Mouse (Mus musculus): ENCODE measurements around the gene Ccdc162.

The Ccdc162 gene

GRCm38 (mm10) chr10:41632062-41632461 lies 84.4 kb downstream of the Ccdc162 start:
- no peak for DNase-seq

GRCm38 (mm10) chr10:41626996-41627395 lies 89.4 kb downstream of the Ccdc162 start:
- no peak for DNase-seq

GRCm38 (mm10) chr10:41619988-41620387 lies 96.4 kb downstream of the Ccdc162 start:
- DNase-seq: no peak

- no peak for DNase-seq
Measured at GRCm38 (mm10) chr10:41615487-41615886, 100.9 kb downstream of the Ccdc162 start.

- DNase-seq: peak in 1 of 2 experiments; percentile 73
Measured at GRCm38 (mm10) chr10:41611941-41612340, 104.5 kb downstream of the Ccdc162 start.

GRCm38 (mm10) chr10:41609475-41609874 lies 107.0 kb downstream of the Ccdc162 start:
- DNase-seq: peak; percentile 61 to 63

GRCm38 (mm10) chr10:41608485-41608884 lies 107.9 kb downstream of the Ccdc162 start:
- DNase-seq: no peak

GRCm38 (mm10) chr10:41602667-41603066 lies 113.8 kb downstream of the Ccdc162 start:
- no peak for DNase-seq

GRCm38 (mm10) chr10:41601898-41602545 lies 114.4 kb downstream of the Ccdc162 start:
- DNase-seq: no peak

GRCm38 (mm10) chr10:41601302-41601701 lies 115.1 kb downstream of the Ccdc162 start:
- DNase-seq: no peak

GRCm38 (mm10) chr10:41599051-41599450 lies 117.4 kb downstream of the Ccdc162 start:
- peak; percentile 35 to 50 for DNase-seq

GRCm38 (mm10) chr10:41598221-41598620 lies 118.2 kb downstream of the Ccdc162 start:
- no peak for DNase-seq

GRCm38 (mm10) chr10:41595550-41595949 lies 120.9 kb downstream of the Ccdc162 start:
- DNase-seq: no peak

GRCm38 (mm10) chr10:41594957-41595356 lies 121.5 kb downstream of the Ccdc162 start:
- DNase-seq: peak; percentile 31 to 54

- no peak for DNase-seq
Measured at GRCm38 (mm10) chr10:41594433-41594832, 122.0 kb downstream of the Ccdc162 start.

- DNase-seq: no peak
Measured at GRCm38 (mm10) chr10:41588616-41589015, 127.8 kb downstream of the Ccdc162 start.

GRCm38 (mm10) chr10:41586947-41587852 lies 129.2 kb downstream of the Ccdc162 start:
- no peak for DNase-seq

GRCm38 (mm10) chr10:41583383-41583782 lies 133.1 kb downstream of the Ccdc162 start:
- no peak for DNase-seq

- no peak for DNase-seq
Measured at GRCm38 (mm10) chr10:41582901-41583361, 133.5 kb downstream of the Ccdc162 start.

GRCm38 (mm10) chr10:41580441-41580840 lies 136.0 kb downstream of the Ccdc162 start:
- DNase-seq: peak; percentile 32 to 53

- peak; percentile 48 to 66 for DNase-seq
Measured at GRCm38 (mm10) chr10:41578541-41578940, 137.9 kb downstream of the Ccdc162 start.

GRCm38 (mm10) chr10:41576328-41576833 lies 140.1 kb downstream of the Ccdc162 start:
- no peak for DNase-seq
